Comparison of ENCODE assay signal across 12 mouse cellular contexts in the genomic region with DNA sequence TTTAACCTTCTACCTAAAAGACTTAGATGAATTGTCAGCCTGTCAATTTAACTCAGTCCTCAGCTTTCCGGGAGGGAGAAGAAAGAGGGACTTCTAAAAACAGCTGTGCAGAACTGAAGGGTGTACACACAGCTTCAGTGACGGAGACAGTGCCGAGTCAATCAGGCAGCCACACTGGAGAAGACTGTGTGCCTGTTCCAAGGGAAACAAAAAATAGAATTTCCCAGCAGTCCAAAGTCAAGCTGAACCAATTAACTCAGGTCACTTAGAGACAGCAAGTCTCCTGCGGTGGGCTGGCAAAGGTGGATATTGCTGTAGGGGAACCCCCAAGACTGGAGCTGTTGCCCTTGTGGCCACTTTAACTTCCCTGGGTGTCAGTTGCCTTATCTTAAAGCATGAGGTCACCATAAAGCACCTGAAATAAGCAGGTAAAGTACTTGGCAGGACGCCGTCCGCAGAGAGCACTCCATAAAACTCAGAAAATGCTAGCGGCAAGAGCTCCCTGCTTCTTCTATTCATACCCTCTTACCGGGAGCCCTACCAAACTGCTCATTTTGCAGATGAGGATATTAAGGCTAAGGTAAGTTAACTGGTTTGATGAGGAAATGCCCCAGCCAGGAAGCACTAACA. TPM values are rescaled to one million over a fixed set of nuclear protein-coding genes. Genes with fewer than 3 reads are reported as not detected.
DNase-seq lines count a peak whose midpoint lies in the region; ATAC-seq and TF ChIP-seq lines count a peak whose summit lies in the region.
"Had no signal": no experiment of that assay in that cellular context is flagged by ENCODE, and none has a peak within 500 bp of the region (broad histone marks: within the 10 kb centered on the region; RNA-seq: fewer than 3 reads in every experiment).

No protein-coding gene starts in this region.

- no peak for DNase-seq in forebrain, postnatal 0 days
- no peak for DNase-seq in thymus, adult 2 months
- no peak for DNase-seq in thymus, postnatal 10 days (ENCODE audit: low spot score in 2 of 2)
- DNase-seq in lung, embryonic 14.5 days: peak; percentile 49
- DNase-seq in urinary bladder, postnatal 36 days (ENCODE audit: low spot score in 2 of 2): no peak
- DNase-seq: adrenal gland, postnatal 25 days; cerebellum, adult 8-10 months had no signal

- no peaks in the 10 kb centered on the region for H3K9me3 ChIP-seq in forebrain, embryonic 13.5 days (replicated peaks)
- no peaks in the 10 kb centered on the region for H3K9me3 ChIP-seq in forebrain, postnatal 0 days (ENCODE audit: low read length)
- no peaks in the 10 kb centered on the region for H3K9me3 ChIP-seq in lung, embryonic 14.5 days (ENCODE audit: low read depth, low read length)
- H3K9me3 ChIP-seq in heart, embryonic 12.5 days (replicated peaks): no peaks in the 10 kb centered on the region
- H3K9me3 ChIP-seq: hindbrain, embryonic 13.5 days; liver, embryonic 15.5 days had no signal

- no peaks in the 10 kb centered on the region for H3K36me3 ChIP-seq in forebrain, embryonic 13.5 days (ENCODE audit: poor library complexity, severe bottlenecking)
- H3K36me3 ChIP-seq in forebrain, postnatal 0 days (ENCODE audit: insufficient read depth): no peaks in the 10 kb centered on the region
- no peaks in the 10 kb centered on the region for H3K36me3 ChIP-seq in thymus, adult 2 months (ENCODE audit: control insufficient read depth, insufficient read depth, low read length)
- no peaks in the 10 kb centered on the region for H3K36me3 ChIP-seq in lung, embryonic 14.5 days (ENCODE audit: insufficient read depth)
- no peaks in the 10 kb centered on the region for H3K36me3 ChIP-seq in heart, embryonic 12.5 days
- H3K36me3 ChIP-seq: hindbrain, embryonic 13.5 days; liver, embryonic 15.5 days had no signal

- peak overlapping the region; percentile 95; the same call in 1 of the 2 replicates for H3K4me2 ChIP-seq in forebrain, embryonic 13.5 days
- no peak overlapping the region for H3K4me2 ChIP-seq in forebrain, postnatal 0 days (ENCODE audit: low read depth)
- 0 out of 2 replicates have a peak overlapping the region, but pooled peaks have one; percentile 1 for H3K4me2 ChIP-seq in lung, embryonic 14.5 days
- H3K4me2 ChIP-seq in heart, embryonic 12.5 days: no peak overlapping the region
- H3K4me2 ChIP-seq: hindbrain, embryonic 13.5 days had no signal

- no peak for TF ChIP-seq CTCF in forebrain, postnatal 0 days (IDR thresholded peaks at IDR 0.05; ENCODE audit: low read depth)
- no peak for TF ChIP-seq CTCF in thymus, adult 2 months (IDR thresholded peaks at IDR 0.05; ENCODE audit: borderline replicate concordance, control insufficient read depth, extremely low read depth, insufficient read depth, low read length, poor library complexity)
- TF ChIP-seq CTCF in lung, embryonic 14.5 days (IDR thresholded peaks at IDR 0.05; ENCODE audit: low read depth): no peak

- H3K4me1 ChIP-seq in forebrain, embryonic 13.5 days: peaks cover 47% of the 10 kb centered on the region
- peaks cover 10% of the 10 kb centered on the region; the same call in 1 of the 2 replicates for H3K4me1 ChIP-seq in forebrain, postnatal 0 days (ENCODE audit: insufficient read depth)
- H3K4me1 ChIP-seq in thymus, adult 2 months (replicated peaks; ENCODE audit: control insufficient read depth, insufficient read depth, low read length): peaks cover 50% of the 10 kb centered on the region
- peaks cover 42% of the 10 kb centered on the region for H3K4me1 ChIP-seq in lung, embryonic 14.5 days (ENCODE audit: insufficient read depth)
- peaks cover 44% of the 10 kb centered on the region for H3K4me1 ChIP-seq in heart, embryonic 12.5 days (replicated peaks)

- no peak overlapping the region for H3K9ac ChIP-seq in forebrain, embryonic 13.5 days
- no peak overlapping the region for H3K9ac ChIP-seq in forebrain, postnatal 0 days
- H3K9ac ChIP-seq in lung, embryonic 14.5 days: no peak overlapping the region
- no peak overlapping the region for H3K9ac ChIP-seq in heart, embryonic 12.5 days
- H3K9ac ChIP-seq: hindbrain, embryonic 13.5 days; liver, embryonic 15.5 days had no signal

- WGBS in forebrain, embryonic 13.5 days: 61% methylated on average over 9 of the region's 9 CpGs
- WGBS in forebrain, postnatal 0 days: 53% methylated on average over 9 of the region's 9 CpGs
- 44% methylated on average over 9 of the region's 9 CpGs for WGBS in thymus, adult 2 months
- 51% methylated on average over 9 of the region's 9 CpGs for WGBS in lung, embryonic 14.5 days
- 77% methylated on average over 9 of the region's 9 CpGs for WGBS in heart, embryonic 12.5 days

- no peak for TF ChIP-seq POLR2A in thymus, adult 2 months (IDR thresholded peaks at IDR 0.05; ENCODE audit: control insufficient read depth, extremely low read depth, insufficient read depth, low read length, poor library complexity)

- no peaks in the 10 kb centered on the region for H3K27me3 ChIP-seq in forebrain, embryonic 13.5 days
- no peaks in the 10 kb centered on the region for H3K27me3 ChIP-seq in forebrain, postnatal 0 days (ENCODE audit: insufficient read depth, low read length)
- H3K27me3 ChIP-seq in thymus, adult 2 months (ENCODE audit: control insufficient read depth, insufficient read depth, low read length): no peaks in the 10 kb centered on the region
- H3K27me3 ChIP-seq in lung, embryonic 14.5 days (ENCODE audit: insufficient read depth, low read length): no peaks in the 10 kb centered on the region
- no peaks in the 10 kb centered on the region for H3K27me3 ChIP-seq in heart, embryonic 12.5 days (replicated peaks)
- H3K27me3 ChIP-seq: liver, embryonic 15.5 days had no signal

- 0 out of 2 replicates have a peak overlapping the region, but pooled peaks have one; percentile 1 for H3K4me3 ChIP-seq in forebrain, embryonic 13.5 days
- no peak overlapping the region for H3K4me3 ChIP-seq in forebrain, postnatal 0 days (ENCODE audit: low read depth, low read length)
- no peak overlapping the region for H3K4me3 ChIP-seq in thymus, adult 2 months (ENCODE audit: control insufficient read depth, insufficient read depth, low read length)
- no peak overlapping the region for H3K4me3 ChIP-seq in lung, embryonic 14.5 days (ENCODE audit: low read depth, low read length)
- H3K4me3 ChIP-seq in heart, embryonic 12.5 days: no peak overlapping the region
- H3K4me3 ChIP-seq: hindbrain, embryonic 13.5 days; liver, embryonic 15.5 days had no signal

- no peak overlapping the region for H3K27ac ChIP-seq in forebrain, embryonic 13.5 days
- H3K27ac ChIP-seq in forebrain, postnatal 0 days (ENCODE audit: low read depth, low read length): no peak overlapping the region
- peak overlapping the region; percentile 47; the same call in 1 of the 2 replicates for H3K27ac ChIP-seq in thymus, adult 2 months (ENCODE audit: control insufficient read depth, insufficient read depth, low read length)
- H3K27ac ChIP-seq in lung, embryonic 14.5 days (ENCODE audit: low read depth): peak overlapping the region; percentile 42; the same call in 1 of the 2 replicates
- no peak overlapping the region for H3K27ac ChIP-seq in heart, embryonic 12.5 days (ENCODE audit: poor library complexity, severe bottlenecking)
- H3K27ac ChIP-seq: hindbrain, embryonic 13.5 days; liver, embryonic 15.5 days had no signal

- no peak for ATAC-seq in forebrain, embryonic 13.5 days
- no peak for ATAC-seq in forebrain, postnatal 0 days
- ATAC-seq in lung, embryonic 14.5 days (ENCODE audit: insufficient read depth): no peak
- no peak for ATAC-seq in monocyte, adult 5-6 weeks (replicated peaks; ENCODE audit: insufficient number of reproducible peaks, low FRiP score, low TSS enrichment, poor library complexity, severe bottlenecking)
- ATAC-seq in heart, embryonic 12.5 days (ENCODE audit: insufficient number of reproducible peaks, low FRiP score): no peak

RNA-seq across cellular contexts. Expression of gene Kcnk5, which starts 4.0 kb away (rescaled TPM):
- 7.3 and 9.0 TPM in 2 replicates for polyA plus RNA-seq in forebrain, embryonic 13.5 days (2015; fragmentation: Nextera tagmentation; extraction: Ambion mirVana)
- total RNA-seq in forebrain, postnatal 0 days (2014; rRNA removed): 0.76 and 1.0 TPM in 2 replicates
- 0.63 and 0.71 TPM in 2 replicates for polyA plus RNA-seq in forebrain, postnatal 0 days (2015; fragmentation: Nextera tagmentation; extraction: Ambion mirVana)
- polyA plus RNA-seq in thymus, adult 2 months (2012; rRNA removed): 6.1 and 6.7 TPM in 2 replicates
- polyA plus RNA-seq in lung, embryonic 14.5 days (2014; fragmentation: Nextera tagmentation; extraction: Ambion mirVana): 9.3 and 10.7 TPM in 2 replicates
- total RNA-seq in monocyte, adult 5-6 weeks (2017): 0.67 to 21.9 TPM (median 2.6 TPM) in 3 replicates
- polyA plus RNA-seq in heart, embryonic 12.5 days (2016; fragmentation: Nextera tagmentation; extraction: Ambion mirVana): 3.5 and 3.6 TPM in 2 replicates

RNA-seq across cellular contexts. Expression of gene Saysd1, which starts 39.3 kb away (rescaled TPM):
- 13.6 and 14.0 TPM in 2 replicates for polyA plus RNA-seq in forebrain, embryonic 13.5 days (2015; fragmentation: Nextera tagmentation; extraction: Ambion mirVana)
- 5.6 and 7.8 TPM in 2 replicates for total RNA-seq in forebrain, postnatal 0 days (2014; rRNA removed)
- polyA plus RNA-seq in forebrain, postnatal 0 days (2015; fragmentation: Nextera tagmentation; extraction: Ambion mirVana): 12.2 and 16.5 TPM in 2 replicates
- 12.8 and 14.6 TPM in 2 replicates for polyA plus RNA-seq in thymus, adult 2 months (2012; rRNA removed)
- polyA plus RNA-seq in lung, embryonic 14.5 days (2014; fragmentation: Nextera tagmentation; extraction: Ambion mirVana): 12.7 and 13.5 TPM in 2 replicates
- 1.8 to 5.9 TPM (median 3.9 TPM) in 3 replicates for total RNA-seq in monocyte, adult 5-6 weeks (2017)
- 7.3 and 7.9 TPM in 2 replicates for polyA plus RNA-seq in heart, embryonic 12.5 days (2016; fragmentation: Nextera tagmentation; extraction: Ambion mirVana)

Comparison
In these comparisons a context has a peak if more than half of its experiments do, and no peak if none do; other contexts are left out.
1. H3K4me2 ChIP-seq: peak in forebrain, embryonic 13.5 days (single experiment) and lung, embryonic 14.5 days (single experiment); none in forebrain, postnatal 0 days (single experiment) and heart, embryonic 12.5 days (single experiment).
2. H3K27ac ChIP-seq: peak in thymus, adult 2 months (single experiment) and lung, embryonic 14.5 days (single experiment); none in forebrain, embryonic 13.5 days (single experiment), forebrain, postnatal 0 days (single experiment) and heart, embryonic 12.5 days (single experiment).